Mouse (Mus musculus) heart, embryonic 13.5 days (tissue): ENCODE results near the gene 6030458C11Rik. TPM values are rescaled to one million over a fixed set of nuclear protein-coding genes. Genes with fewer than 3 reads are reported as not detected.

Experiments used
- ATAC-seq: fragments of 200-750 bp; cut with Nextera tagmentation; 2 replicates; pipeline ENCODE4 v1.8.0; 2017; ENCODE audit warnings: moderate TSS enrichment; ENCODE audit not compliant: insufficient number of reproducible peaks, low FRiP score, low TSS enrichment; ENCODE audit errors: extremely low read depth
- H3K27ac ChIP-seq: fragments of 300-500 bp; sonication (generic); replicated peaks from 2 replicates; pipeline ENCODE4 v1.5.1; 2015; ENCODE audit warnings: moderate library complexity, mild to moderate bottlenecking, inconsistent platforms
- H3K27me3 ChIP-seq: fragments of 300-500 bp; sonication (generic); replicated peaks from 2 replicates; pipeline ENCODE4 v1.6.1; 2015; ENCODE audit warnings: mild to moderate bottlenecking, inconsistent platforms
- H3K36me3 ChIP-seq: fragments of 300-500 bp; sonication (generic); 2 replicates; pipeline ENCODE4 v1.6.1; 2015; ENCODE audit warnings: mild to moderate bottlenecking, inconsistent platforms
- H3K4me1 ChIP-seq: fragments of 300-500 bp; sonication (generic); 2 replicates; pipeline ENCODE4 v1.6.1; 2015; ENCODE audit warnings: inconsistent platforms
- H3K4me2 ChIP-seq: fragments of 300-500 bp; sonication (generic); 2 replicates; pipeline ENCODE4 v1.6.1; 2015; ENCODE audit warnings: inconsistent platforms, mild to moderate bottlenecking, moderate library complexity
- H3K4me3 ChIP-seq: fragments of 300-500 bp; sonication (generic); 2 replicates; pipeline ENCODE4 v1.5.1; 2015; ENCODE audit warnings: moderate library complexity, mild to moderate bottlenecking, inconsistent platforms
- H3K9ac ChIP-seq: fragments of 300-500 bp; sonication (generic); 2 replicates; pipeline ENCODE4 v1.6.1; 2015; ENCODE audit warnings: inconsistent platforms, mild to moderate bottlenecking, moderate library complexity
- H3K9me3 ChIP-seq: fragments of 300-500 bp; sonication (generic); 2 replicates; pipeline ENCODE4 v1.6.1; 2016; ENCODE audit warnings: inconsistent platforms
- WGBS: fragments of 180-500 bp; shearing (Covaris S2); methylation state at CpG from one replicate; pipeline ENCODE4 v1.1.7; 2015; ENCODE audit warnings: mixed read lengths; 5-methylcytosine and 5-hydroxymethylcytosine counted together
- polyA plus RNA-seq: library from polyadenylated mRNA; unstranded; fragments of >200 nt; fragmentation: Nextera tagmentation; extraction: Ambion mirVana; gene quantifications from 2 replicates; pipeline ENCODE4 v1.2.1, GENCODE M21; 2015

Gene 6030458C11Rik
- polyA plus RNA-seq, 1 experiment from 2014 or later = 26.8 TPM

GRCm38 (mm10) chr15:12848196-12848975, 23.9 kb upstream of the 6030458C11Rik start:
- Histone ChIP-seq H3K36me3 (peaks cover 93% of the 10 kb centered on the region), H3K9ac (no peak overlapping the region), H3K4me3 (no peak overlapping the region), H3K4me1 (no peaks in the 10 kb centered on the region), H3K27me3 (no peaks in the 10 kb centered on the region), H3K4me2 (no peak overlapping the region), H3K27ac (no peak overlapping the region), H3K9me3 (no peaks in the 10 kb centered on the region)
- no peak for ATAC-seq
- 78% methylated on average over 11 of the region's 11 CpGs for WGBS

DNA sequence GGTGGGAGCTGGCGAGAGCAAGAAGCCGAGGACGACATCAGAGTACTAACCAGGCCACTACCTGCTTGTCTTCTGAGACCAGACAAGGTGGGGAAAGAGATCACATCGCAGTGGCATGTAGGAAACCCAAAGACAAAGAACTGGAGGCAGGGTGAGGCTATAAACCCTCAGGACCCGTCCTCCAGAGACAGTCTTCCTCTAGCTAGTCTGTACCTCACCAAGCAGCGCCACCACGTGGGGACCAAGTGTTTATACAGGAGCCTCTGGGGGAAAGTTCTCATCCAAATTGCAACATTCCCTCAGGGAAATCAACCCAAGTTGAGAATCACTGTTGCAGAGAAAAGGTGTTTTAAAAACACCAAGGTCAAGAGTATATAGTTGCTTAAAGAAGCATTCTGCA, 18.4 kb upstream of the 6030458C11Rik start:
- 0 out of 2 replicates have a peak, but pooled peaks cover under 1% of the 10 kb centered on the region for H3K4me1 ChIP-seq
- no peak for ATAC-seq
- H3K27me3 ChIP-seq = no peaks in the 10 kb centered on the region
- WGBS = 72% methylated on average over 7 of the region's 7 CpGs
- no peaks in the 10 kb centered on the region for H3K9me3 ChIP-seq
- no peak overlapping the region for H3K27ac ChIP-seq
- H3K4me2 ChIP-seq = no peak overlapping the region
- H3K9ac ChIP-seq = no peak overlapping the region
- peaks cover 92% of the 10 kb centered on the region for H3K36me3 ChIP-seq
- H3K4me3 ChIP-seq = no peak overlapping the region

GRCm38 (mm10) chr15:12840737-12841136, 16.3 kb upstream of the 6030458C11Rik start:
- Histone ChIP-seq H3K4me2 (no peak overlapping the region), H3K27me3 (no peaks in the 10 kb centered on the region), H3K4me1 (0 out of 2 replicates have a peak, but pooled peaks cover 3% of the 10 kb centered on the region), H3K27ac (no peak overlapping the region), H3K9ac (no peak overlapping the region), H3K4me3 (no peak overlapping the region), H3K9me3 (no peaks in the 10 kb centered on the region), H3K36me3 (peaks cover 89% of the 10 kb centered on the region)
- 88% methylated on average over 11 of the region's 11 CpGs for WGBS
- ATAC-seq = no peak

DNA sequence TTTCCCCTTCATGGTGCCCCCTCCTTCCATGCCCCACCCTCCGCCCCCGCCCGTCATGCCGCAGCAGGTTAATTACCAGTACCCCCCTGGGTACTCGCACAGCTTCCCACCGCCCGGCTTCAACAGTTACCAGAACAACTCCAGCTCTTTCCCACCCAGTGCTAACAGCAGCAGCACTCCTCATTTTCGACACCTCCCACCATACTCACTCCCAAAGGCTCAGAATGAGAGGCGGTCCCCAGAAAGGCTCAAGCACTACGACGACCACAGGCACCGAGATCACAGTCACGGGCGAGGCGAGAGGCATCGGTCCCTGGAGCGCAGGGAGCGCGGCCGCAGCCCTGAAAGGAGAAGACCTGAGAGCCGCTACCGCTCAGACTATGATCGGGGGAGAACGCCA, 9.8 kb upstream of the 6030458C11Rik start:
- Histone ChIP-seq H3K9me3 (no peaks in the 10 kb centered on the region), H3K27me3 (no peaks in the 10 kb centered on the region), H3K4me3 (no peak overlapping the region), H3K9ac (no peak overlapping the region), H3K27ac (no peak overlapping the region), H3K36me3 (peaks cover 69% of the 10 kb centered on the region), H3K4me2 (no peak overlapping the region), H3K4me1 (0 out of 2 replicates have a peak, but pooled peaks cover 3% of the 10 kb centered on the region)
- ATAC-seq = no peak
- WGBS = 88% methylated on average over 24 of the region's 24 CpGs

GRCm38 (mm10) chr15:12833385-12833784, 8.9 kb upstream of the 6030458C11Rik start:
- H3K36me3 ChIP-seq = peaks cover 74% of the 10 kb centered on the region

GRCm38 (mm10) chr15:12832599-12832998, 8.2 kb upstream of the 6030458C11Rik start:
- no peak overlapping the region for H3K4me2 ChIP-seq
- no peaks in the 10 kb centered on the region for H3K4me1 ChIP-seq
- no peaks in the 10 kb centered on the region for H3K9me3 ChIP-seq
- H3K9ac ChIP-seq = no peak overlapping the region
- no peaks in the 10 kb centered on the region for H3K27me3 ChIP-seq
- peaks cover 74% of the 10 kb centered on the region for H3K36me3 ChIP-seq
- H3K27ac ChIP-seq = no peak overlapping the region
- WGBS = 95% methylated on average over 4 of the region's 4 CpGs
- ATAC-seq = no peak
- H3K4me3 ChIP-seq = no peak overlapping the region

More at GRCm38 (mm10) chr15:12833385-12833784, 8.9 kb upstream of the 6030458C11Rik start:
- Histone ChIP-seq H3K4me3 (no peak overlapping the region), H3K27me3 (no peaks in the 10 kb centered on the region), H3K4me1 (0 out of 2 replicates have a peak, but pooled peaks cover 3% of the 10 kb centered on the region), H3K27ac (no peak overlapping the region), H3K9ac (no peak overlapping the region), H3K9me3 (no peaks in the 10 kb centered on the region), H3K4me2 (no peak overlapping the region)
- no peak for ATAC-seq
- WGBS = 97% methylated on average over 31 of the region's 31 CpGs

DNA sequence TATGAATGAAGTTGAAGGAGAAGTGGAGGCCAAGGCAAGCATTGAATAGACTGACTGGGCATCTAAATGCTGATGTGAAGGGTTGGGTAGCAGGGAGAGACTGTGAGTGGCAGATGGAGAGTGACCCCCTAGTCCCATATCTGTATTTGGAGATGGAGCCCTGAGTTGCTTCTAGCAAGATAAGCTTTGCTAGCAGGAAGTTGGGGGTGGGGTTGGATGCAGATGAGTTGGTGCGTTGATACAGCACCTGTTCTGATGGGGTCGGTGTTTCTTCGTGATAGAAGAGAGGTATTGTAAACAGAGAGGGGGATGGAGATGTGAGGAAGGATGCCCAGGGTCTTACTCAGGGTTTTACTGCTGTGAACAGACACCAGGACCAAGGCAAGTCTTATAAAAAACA, 5.4 kb upstream of the 6030458C11Rik start:
- H3K9ac ChIP-seq = no peak overlapping the region
- no peak overlapping the region for H3K4me2 ChIP-seq
- no peak overlapping the region for H3K4me3 ChIP-seq
- WGBS = 88% methylated on average over 3 of the region's 3 CpGs
- H3K36me3 ChIP-seq = peaks cover 63% of the 10 kb centered on the region
- no peak overlapping the region for H3K27ac ChIP-seq
- no peaks in the 10 kb centered on the region for H3K27me3 ChIP-seq
- no peak for ATAC-seq
- no peaks in the 10 kb centered on the region for H3K9me3 ChIP-seq
- peaks cover 14% of the 10 kb centered on the region for H3K4me1 ChIP-seq

DNA sequence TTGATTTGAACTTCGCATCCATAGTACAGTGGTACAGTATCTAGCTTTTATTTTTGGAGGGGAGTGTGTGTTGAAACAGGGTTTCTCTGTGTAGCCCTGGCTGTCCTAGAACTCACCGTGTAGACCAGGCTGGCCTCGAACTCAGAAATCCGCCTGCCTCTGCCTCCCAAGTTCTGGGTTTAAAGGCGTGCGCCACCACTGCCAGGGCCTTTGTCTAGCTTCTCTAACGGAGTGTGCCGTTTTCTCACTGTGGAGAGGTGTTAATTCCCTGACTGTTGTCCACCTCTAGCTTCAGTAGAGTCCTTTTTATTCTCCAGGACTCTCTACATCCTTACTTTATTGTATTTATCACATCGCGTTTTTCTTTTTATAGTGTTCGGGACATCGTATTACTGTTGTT, 959 bp upstream of the 6030458C11Rik start:
- no peak for ATAC-seq
- Histone ChIP-seq H3K4me1 (peaks cover 25% of the 10 kb centered on the region), H3K36me3 (peaks cover 59% of the 10 kb centered on the region), H3K4me2 (peak overlapping the region; percentile 89), H3K9me3 (no peaks in the 10 kb centered on the region), H3K27ac (no peak overlapping the region), H3K27me3 (no peaks in the 10 kb centered on the region), H3K9ac (peak overlapping the region; percentile 92), H3K4me3 (peak overlapping the region; percentile 96)
- 48% methylated on average over 12 of the region's 12 CpGs for WGBS

- H3K9ac ChIP-seq = peak overlapping the region; percentile 92
- H3K4me2 ChIP-seq = peak overlapping the region; percentile 89
- H3K4me3 ChIP-seq = peak overlapping the region; percentile 96
- under 1% methylated on average over 31 of the region's 31 CpGs for WGBS
- peak overlapping the region; percentile 66 for H3K27ac ChIP-seq
- ATAC-seq = peak; percentile 4; the same call in 1 of the 2 replicates
- peaks cover 59% of the 10 kb centered on the region for H3K36me3 ChIP-seq
- no peaks in the 10 kb centered on the region for H3K27me3 ChIP-seq
- peaks cover 25% of the 10 kb centered on the region for H3K4me1 ChIP-seq
- no peaks in the 10 kb centered on the region for H3K9me3 ChIP-seq
Measured at GRCm38 (mm10) chr15:12824965-12825364, 516 bp upstream of the 6030458C11Rik start.

GRCm38 (mm10) chr15:12823455-12824119, 862 bp downstream of the 6030458C11Rik start:
- 0 out of 2 replicates have a peak overlapping the region, but pooled peaks have one; percentile 61 for H3K27ac ChIP-seq
- 75% methylated on average over 2 of the region's 2 CpGs for WGBS
- no peak for ATAC-seq

More at GRCm38 (mm10) chr15:12823455-12824119, 862 bp downstream of the 6030458C11Rik start:
- no peaks in the 10 kb centered on the region for H3K9me3 ChIP-seq
- H3K4me1 ChIP-seq = peaks cover 25% of the 10 kb centered on the region
- H3K4me3 ChIP-seq = peak overlapping the region; percentile 96
- peaks cover 59% of the 10 kb centered on the region for H3K36me3 ChIP-seq
- no peaks in the 10 kb centered on the region for H3K27me3 ChIP-seq
- peak overlapping the region; percentile 95 for H3K9ac ChIP-seq
- peak overlapping the region; percentile 89 for H3K4me2 ChIP-seq
